Mouse (Mus musculus) kidney, adult 8-10 months (tissue): ENCODE results near the gene Mb.
"Not testable (repeated sequence)": the region's sequence is repeated elsewhere in the genome, so short reads cannot be mapped to it uniquely, and the experiment has no call there.

Source experiments
- DNase-seq, 2 experiments: peaks; one replicate each; pipeline ENCODE4 v3.0.0; 2022

Mb gene

GRCm38 (mm10) chr15:77062746-77063145 lies 12.3 kb upstream of the Mb start:
- DNase-seq = no peak

- not testable (repeated sequence) for DNase-seq
Measured at GRCm38 (mm10) chr15:77059416-77059815, 8.9 kb upstream of the Mb start.

- no peak for DNase-seq
Measured at GRCm38 (mm10) chr15:77058566-77058965, 8.1 kb upstream of the Mb start.

GRCm38 (mm10) chr15:77056791-77057051 lies 6.3 kb upstream of the Mb start:
- no peak for DNase-seq

GRCm38 (mm10) chr15:77056001-77056790 lies 5.7 kb upstream of the Mb start:
- DNase-seq = no peak

- DNase-seq = no peak
Measured at GRCm38 (mm10) chr15:77054611-77055175, 4.2 kb upstream of the Mb start.

- no peak for DNase-seq
Measured at GRCm38 (mm10) chr15:77053021-77053420, 2.6 kb upstream of the Mb start.

GRCm38 (mm10) chr15:77052176-77052575 lies 1.7 kb upstream of the Mb start:
- DNase-seq = no peak

- DNase-seq = peak; percentile 19 to 50
Measured at GRCm38 (mm10) chr15:77045609-77046008, 4.9 kb downstream of the Mb start.

- DNase-seq = no peak
Measured at GRCm38 (mm10) chr15:77044597-77045320, 5.7 kb downstream of the Mb start, which contains the start of gene Apol6. Apol6 (plus strand) TSS chr15:77044729.

- DNase-seq = no peak
Measured at GRCm38 (mm10) chr15:77040784-77041183, 9.7 kb downstream of the Mb start.

- no peak for DNase-seq
Measured at GRCm38 (mm10) chr15:77039211-77039700, 11.2 kb downstream of the Mb start.

GRCm38 (mm10) chr15:77037278-77038161 lies 12.9 kb downstream of the Mb start:
- DNase-seq = peak; percentile 41 to 55

- DNase-seq = no peak
Measured at GRCm38 (mm10) chr15:77036989-77037277, 13.5 kb downstream of the Mb start.

- DNase-seq = peak; percentile 39 to 41
Measured at GRCm38 (mm10) chr15:77036320-77036988, 14.0 kb downstream of the Mb start.

- no peak for DNase-seq
Measured at GRCm38 (mm10) chr15:77035643-77036042, 14.8 kb downstream of the Mb start.

- DNase-seq = no peak
Measured at GRCm38 (mm10) chr15:77034526-77034925, 15.9 kb downstream of the Mb start.

- no peak for DNase-seq
Measured at GRCm38 (mm10) chr15:77031271-77031670, 19.2 kb downstream of the Mb start.

GRCm38 (mm10) chr15:77029331-77029991 lies 21.0 kb downstream of the Mb start:
- DNase-seq = peak; percentile 57 to 58

- no peak for DNase-seq
Measured at GRCm38 (mm10) chr15:77027675-77028074, 22.8 kb downstream of the Mb start.

GRCm38 (mm10) chr15:77027117-77027516 lies 23.4 kb downstream of the Mb start:
- no peak for DNase-seq
